Mouse (Mus musculus): ENCODE results near the gene Ccdc28b.

The Ccdc28b gene

GRCm38 (mm10) chr4:129623681-129624091 lies at the start of gene Ccdc28b:
Gene Ccdc28b, minus strand, starts transcription at chr4:129623947.
- DNase-seq: peak; percentile 70

DNA sequence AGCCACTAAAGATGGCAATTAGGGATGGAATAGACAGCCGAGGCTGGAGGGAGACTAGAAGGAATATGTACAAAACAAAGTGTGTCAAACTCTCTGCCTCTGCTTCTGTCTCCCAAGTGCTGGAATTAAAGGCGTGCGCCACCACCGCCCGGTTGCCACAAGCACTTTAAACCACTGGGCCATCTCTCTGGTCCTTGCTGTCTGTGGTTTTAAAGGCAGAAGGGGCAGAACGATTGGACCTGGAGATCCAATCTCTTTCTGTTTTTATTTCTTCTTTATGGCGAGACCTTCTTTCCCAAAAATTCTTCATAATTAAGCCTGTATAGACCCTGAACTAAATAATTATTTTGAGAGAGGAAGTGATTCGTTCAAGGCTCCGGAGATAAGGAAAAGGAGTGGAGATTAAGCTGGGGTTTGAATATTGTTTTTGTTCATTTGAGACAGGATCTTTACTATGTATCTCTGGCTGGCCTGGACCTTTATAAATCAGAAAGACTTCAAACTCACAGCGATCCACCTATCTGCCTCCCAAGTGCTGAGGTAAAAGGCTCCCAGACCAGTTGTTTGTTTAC lies 49.2 kb upstream of the Ccdc28b start:
- DNase-seq: no peak

DNA sequence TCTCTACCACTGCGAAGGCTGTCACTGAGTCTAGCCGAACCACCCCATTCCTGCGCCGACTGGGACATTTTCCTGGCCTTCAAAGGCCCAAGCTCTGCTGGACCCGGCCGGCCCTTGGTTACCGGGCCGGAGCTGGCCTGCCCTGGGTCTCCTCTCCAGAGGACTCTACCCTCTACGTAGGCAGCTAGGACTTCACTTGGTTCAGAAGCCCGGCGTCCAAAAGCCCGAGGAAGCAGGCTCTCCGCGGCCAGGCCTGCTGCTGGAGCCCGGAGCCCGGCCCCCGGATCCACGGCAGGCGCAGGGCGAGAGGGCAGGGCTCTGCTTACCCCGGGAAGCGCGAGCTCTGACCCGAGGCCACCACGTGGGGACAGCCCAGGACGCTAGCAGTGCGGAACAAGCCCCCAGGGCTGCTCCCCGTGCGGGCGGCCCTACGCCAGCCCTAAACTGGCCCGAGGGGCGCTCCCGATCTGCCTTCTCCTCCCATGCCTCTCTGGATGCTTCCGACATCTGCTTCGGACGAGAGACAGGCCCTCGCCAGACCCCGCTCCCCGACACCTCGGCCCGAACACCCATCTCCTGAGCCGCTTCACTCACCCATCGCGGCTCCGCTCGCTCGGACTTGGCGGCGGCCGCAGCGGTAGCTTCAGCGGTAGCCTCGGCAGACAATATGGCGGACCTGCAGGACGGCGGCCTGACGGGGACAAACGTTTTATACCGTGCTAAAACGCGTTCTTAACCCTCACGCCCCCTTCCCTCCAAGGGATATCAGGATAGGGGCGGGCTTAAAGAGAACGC lies 48.5 kb upstream of the Ccdc28b start, which contains the start of gene Kpna6:
Gene Kpna6 (minus strand): TSS at position 685 of the 795 bp plus-strand sequence.
- peak; percentile 90 for DNase-seq

GRCm38 (mm10) chr4:129671491-129672082 lies 47.8 kb upstream of the Ccdc28b start:
- DNase-seq: peak; percentile 76

GRCm38 (mm10) chr4:129662255-129662813 lies 38.6 kb upstream of the Ccdc28b start:
- DNase-seq: no peak

- no peak for DNase-seq
Measured at GRCm38 (mm10) chr4:129661584-129661983, 37.8 kb upstream of the Ccdc28b start.

- DNase-seq: no peak
Measured at GRCm38 (mm10) chr4:129654770-129655169, 31.0 kb upstream of the Ccdc28b start.

GRCm38 (mm10) chr4:129650359-129650758 lies 26.6 kb upstream of the Ccdc28b start:
- DNase-seq: no peak

- DNase-seq: no peak
Measured at GRCm38 (mm10) chr4:129648656-129649055, 24.9 kb upstream of the Ccdc28b start.

- no peak for DNase-seq
Measured at GRCm38 (mm10) chr4:129645204-129645603, 21.5 kb upstream of the Ccdc28b start.

GRCm38 (mm10) chr4:129641756-129642155 lies 18.0 kb upstream of the Ccdc28b start:
- peak; percentile 44 for DNase-seq

- peak; percentile 98 for DNase-seq
Measured at GRCm38 (mm10) chr4:129640638-129641467, 17.1 kb upstream of the Ccdc28b start, which contains the start of gene Txlna. Gene Txlna, minus strand, starts transcription at chr4:129641065.

DNA sequence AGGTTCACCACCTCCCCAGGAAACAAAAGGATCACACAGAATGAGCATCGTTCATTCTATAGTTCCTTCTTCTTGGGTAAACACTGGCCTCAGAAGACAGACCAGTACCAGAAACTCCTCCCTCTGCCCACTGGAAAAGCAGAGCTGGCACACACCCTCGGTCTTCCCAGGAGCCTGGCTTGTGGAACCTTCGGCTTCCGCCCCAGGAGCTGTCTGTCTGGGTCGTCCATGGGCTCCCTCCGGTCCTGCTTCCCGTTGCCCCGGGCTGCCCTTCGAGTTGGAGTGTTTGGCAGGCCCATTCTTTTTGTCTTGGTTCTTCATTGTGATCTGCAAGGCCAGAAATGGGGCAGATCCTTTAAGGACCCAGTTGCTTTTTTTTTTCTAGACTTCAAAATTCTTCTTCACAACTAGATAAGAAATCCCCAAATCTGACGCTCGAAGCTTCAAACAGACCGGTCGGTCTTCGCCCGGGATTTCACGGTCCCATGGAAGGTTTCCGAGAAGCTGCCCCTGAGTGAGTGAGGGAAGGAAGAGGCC lies 16.4 kb upstream of the Ccdc28b start:
- peak; percentile 63 for DNase-seq

- DNase-seq: no peak
Measured at GRCm38 (mm10) chr4:129639221-129639620, 15.5 kb upstream of the Ccdc28b start.

DNA sequence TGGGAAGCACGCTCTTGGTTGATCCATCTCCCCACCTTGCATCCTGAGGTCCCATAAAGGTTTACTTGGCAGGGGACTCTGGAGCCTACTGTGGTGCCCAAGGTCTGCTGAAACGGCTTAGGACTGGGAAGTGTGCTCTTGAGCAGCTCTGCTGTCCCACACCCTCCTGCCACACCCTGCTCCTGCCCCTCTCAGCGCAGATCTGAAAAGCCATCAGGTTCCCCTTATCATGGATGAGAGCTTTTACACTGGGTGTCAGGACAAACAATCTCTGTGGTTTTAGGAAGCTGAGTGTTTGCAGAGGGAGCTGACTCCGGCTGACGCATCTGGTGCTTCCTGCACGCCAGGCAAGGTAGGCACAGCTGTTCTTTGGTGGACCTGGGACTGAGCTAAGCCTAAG lies 10.1 kb upstream of the Ccdc28b start:
- DNase-seq: no peak

- no peak for DNase-seq
Measured at GRCm38 (mm10) chr4:129631867-129632266, 8.1 kb upstream of the Ccdc28b start.

DNA sequence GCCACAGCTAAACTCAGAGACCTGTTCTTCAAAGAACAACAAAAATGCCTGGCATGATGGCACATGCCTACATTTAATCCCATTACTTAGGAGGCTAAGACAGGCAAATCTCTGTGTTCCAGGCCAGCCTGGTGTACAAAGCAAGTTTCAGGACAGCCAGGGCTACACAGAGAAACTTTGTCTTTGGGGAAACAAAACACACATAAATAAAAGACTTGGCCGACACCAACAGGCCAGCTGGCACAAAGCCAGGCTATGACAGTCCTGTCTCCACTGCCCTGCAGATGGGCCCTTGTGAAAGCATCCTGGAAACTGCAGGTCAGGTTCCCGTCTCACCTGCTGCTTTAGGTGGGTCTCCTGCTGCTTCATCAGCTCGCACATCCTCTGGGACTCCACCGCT lies 7.2 kb upstream of the Ccdc28b start:
- peak; percentile 72 for DNase-seq

DNA sequence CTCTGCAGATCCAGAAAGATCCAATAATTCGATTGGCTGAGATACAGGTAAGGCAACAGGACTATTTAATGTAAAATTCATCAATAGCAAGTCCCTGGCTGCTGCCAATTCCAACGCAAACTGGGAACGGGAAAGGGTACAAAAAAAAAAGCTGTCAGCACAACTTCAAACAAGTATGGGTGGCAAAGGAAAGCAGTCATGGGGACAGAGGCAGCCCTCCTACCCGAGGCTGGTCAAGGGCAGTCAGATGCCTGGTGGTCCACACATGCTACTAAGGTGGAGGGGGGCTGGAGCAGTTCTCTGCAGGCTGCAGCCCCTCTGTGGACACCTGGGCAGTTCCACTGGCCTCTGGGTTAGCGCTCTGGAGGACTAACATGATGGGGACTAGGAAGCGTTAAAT lies 2.3 kb upstream of the Ccdc28b start:
- no peak for DNase-seq

DNA sequence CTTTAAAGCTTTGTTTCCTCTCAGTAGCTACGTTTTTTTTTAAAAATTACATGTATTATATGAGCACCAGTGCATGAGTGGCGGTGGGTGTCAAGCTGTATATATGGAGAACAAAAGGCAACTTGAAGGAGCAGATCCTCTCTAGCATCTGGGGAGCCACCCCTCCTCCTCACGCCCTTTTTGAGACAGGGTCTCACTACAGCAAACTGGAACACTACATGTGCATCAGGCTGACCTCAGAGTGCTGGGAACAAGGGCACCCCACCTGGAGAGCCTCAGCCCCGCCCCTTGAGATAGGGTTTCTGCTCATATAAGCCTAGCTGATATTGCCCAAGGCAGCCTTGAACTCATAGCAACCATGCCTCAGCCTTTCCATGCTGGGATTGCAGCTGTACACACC lies 1.7 kb upstream of the Ccdc28b start:
- no peak for DNase-seq

- DNase-seq: peak; percentile 68
Measured at GRCm38 (mm10) chr4:129625029-129625370, 1.3 kb upstream of the Ccdc28b start.

GRCm38 (mm10) chr4:129624281-129625028 lies 708 bp upstream of the Ccdc28b start:
- peak; percentile 93 for DNase-seq
